Mouse (Mus musculus) right cerebral cortex, postnatal 36 days (tissue): ENCODE measurements around the gene Lrrfip1.

Experiments
- DNase-seq, 2 experiments: peaks; one replicate each; pipeline ENCODE4 v3.0.0; 2022; ENCODE audit warnings: low spot score in 2 of 2, mixed read lengths in 1 of 2

Gene Lrrfip1

GRCm38 (mm10) chr1:91085686-91086085 lies 87.1 kb downstream of the Lrrfip1 start:
- no peak for DNase-seq

DNA sequence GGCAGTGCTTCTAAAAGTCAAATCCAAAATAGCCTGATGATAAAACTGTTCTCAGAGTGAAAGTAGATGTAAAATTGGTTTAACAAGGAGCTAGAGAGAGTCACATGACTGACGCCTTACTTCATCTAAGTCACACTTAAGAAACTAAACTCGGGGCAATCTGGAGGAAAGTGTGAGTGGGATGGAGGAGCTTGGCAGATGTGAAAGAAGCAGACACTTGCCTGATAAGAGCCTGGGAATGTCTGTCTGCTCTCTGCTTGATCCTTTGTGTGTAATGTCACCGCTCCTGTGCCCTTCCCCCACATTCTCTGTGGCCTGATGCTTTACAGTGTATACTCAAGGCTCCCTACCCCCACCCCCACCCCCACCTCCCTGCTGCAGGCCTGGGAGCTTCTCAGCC lies 87.8 kb downstream of the Lrrfip1 start:
- DNase-seq = peak; percentile 29 to 63

- no peak for DNase-seq
Observed at GRCm38 (mm10) chr1:91086748-91087147, 88.2 kb downstream of the Lrrfip1 start.

GRCm38 (mm10) chr1:91088027-91088426 lies 89.5 kb downstream of the Lrrfip1 start:
- no peak for DNase-seq

GRCm38 (mm10) chr1:91088941-91089340 lies 90.4 kb downstream of the Lrrfip1 start:
- no peak for DNase-seq

DNA sequence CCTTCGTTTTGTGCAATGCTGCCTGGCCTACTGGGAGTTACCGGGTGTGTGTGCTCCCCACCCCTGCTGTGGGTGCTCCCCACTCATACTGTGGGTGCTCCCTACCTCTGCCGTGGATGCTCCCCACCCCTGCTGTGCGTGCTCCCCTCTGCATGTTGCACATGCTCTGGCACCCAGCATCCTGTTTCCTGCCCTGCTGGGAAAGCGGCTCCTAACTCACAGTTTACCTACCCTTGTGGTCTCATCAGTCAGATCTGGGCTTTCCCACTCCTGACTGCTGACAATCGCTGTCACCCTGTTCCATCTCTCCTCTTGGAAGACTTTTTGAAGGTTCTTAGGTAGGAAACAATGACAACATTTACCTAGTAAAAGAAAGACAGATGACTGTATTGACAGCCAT lies 91.9 kb downstream of the Lrrfip1 start:
- DNase-seq = no peak

GRCm38 (mm10) chr1:91092451-91092850 lies 93.9 kb downstream of the Lrrfip1 start:
- DNase-seq = no peak

DNA sequence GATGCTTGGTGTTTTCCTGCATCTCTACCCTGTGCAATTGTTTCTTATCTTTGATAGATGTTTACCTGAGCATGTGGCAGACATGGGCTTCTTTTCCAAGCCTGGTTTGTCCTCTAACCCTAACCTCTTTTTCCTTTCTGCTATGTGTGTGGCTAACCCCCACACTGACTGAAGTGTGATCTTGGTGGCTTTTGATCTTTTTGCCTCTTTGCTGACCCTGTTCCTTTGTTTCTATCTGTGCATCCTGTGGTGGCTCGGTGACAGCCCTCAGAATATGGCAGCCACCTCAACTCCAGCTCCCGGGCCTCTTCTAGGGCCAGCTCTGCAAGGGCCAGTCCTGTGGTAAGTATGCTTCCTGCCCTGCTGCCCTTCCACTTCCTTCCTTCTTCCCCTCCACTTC lies 94.8 kb downstream of the Lrrfip1 start:
- DNase-seq = no peak

DNA sequence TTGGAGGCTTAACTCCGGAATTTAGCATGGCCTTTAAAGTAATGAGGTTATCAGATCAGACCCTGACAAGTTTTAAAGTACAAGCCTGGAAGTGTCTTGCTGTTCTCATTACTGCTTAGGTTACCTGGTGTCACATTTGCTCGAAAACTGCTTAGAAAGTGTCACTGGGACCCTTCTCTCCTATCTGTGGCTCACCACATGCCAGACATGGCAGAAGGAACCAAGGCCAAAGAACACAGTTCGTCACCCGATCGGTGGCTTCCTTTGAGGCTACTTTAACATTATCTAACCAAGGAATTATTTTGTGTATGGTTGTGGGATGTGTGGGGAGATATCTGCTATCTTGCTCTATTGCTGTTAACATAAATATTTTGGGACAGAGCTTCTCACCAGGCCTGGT lies 95.5 kb downstream of the Lrrfip1 start:
- DNase-seq = no peak

DNA sequence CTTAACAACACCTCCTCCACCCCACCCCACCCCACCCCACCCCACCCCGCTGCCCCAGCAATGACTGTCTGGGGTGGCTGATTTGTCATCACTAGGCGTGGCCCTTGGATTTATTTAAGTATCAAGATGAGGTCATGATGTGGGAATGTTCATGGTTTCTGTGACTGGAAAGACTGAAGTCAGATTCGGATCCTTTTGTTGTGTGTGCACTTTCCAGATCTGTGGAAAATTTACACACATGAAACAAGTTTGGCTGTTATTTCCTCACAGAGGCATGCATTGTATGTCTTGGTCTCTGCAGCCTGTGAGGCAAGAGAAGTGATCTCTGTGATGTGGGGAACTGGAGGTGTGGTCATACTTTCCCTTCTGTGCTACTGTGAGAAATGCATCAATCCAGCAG lies 96.7 kb downstream of the Lrrfip1 start:
- no peak for DNase-seq

DNA sequence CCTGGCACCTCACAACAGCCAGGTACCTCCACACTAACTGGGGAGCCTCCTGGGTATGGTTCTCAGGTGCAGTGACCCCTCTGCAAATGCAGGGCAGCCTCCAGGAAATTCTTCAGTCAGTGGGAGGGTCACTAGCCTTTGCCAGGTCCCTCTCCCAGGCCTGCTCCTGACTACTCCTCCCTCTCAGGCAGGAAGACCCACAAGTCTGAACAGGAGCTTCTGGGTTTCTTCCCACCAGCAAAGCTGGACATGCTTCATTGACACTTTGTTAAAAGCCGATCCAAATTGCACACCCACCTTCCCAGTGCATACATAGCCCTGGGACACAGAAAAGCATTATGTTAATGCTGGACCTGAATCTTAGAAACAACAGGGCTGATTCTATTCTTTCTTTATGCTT lies 97.3 kb downstream of the Lrrfip1 start:
- no peak for DNase-seq

- no peak for DNase-seq
Observed at GRCm38 (mm10) chr1:91096490-91096889, 98.0 kb downstream of the Lrrfip1 start.

DNA sequence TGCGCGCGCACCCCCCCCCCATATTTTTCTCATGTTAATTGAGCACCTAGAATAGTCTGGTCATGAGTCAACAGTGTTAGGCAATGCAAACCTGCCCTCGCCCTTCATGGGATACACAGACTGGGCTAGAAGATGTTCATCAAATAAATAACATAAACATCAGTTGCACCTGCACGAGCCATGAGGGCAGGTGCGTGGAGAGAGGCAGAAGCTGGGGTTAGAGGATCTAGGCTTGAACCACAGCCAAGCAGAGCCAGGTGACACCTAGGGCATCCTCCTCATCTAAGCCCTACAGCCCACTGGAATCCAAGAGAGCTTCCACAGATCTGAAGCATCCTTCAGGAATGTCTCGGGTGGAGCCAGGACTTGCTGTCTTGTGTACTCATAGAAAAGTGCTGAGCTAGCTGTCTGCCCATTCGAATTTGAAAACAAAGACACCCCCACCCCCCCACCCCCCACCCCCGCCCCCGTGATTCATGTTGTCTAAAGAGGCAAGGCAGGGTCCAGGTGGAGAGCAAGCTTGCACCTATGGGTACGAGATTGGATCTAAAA lies 98.8 kb downstream of the Lrrfip1 start:
- DNase-seq = no peak

DNA sequence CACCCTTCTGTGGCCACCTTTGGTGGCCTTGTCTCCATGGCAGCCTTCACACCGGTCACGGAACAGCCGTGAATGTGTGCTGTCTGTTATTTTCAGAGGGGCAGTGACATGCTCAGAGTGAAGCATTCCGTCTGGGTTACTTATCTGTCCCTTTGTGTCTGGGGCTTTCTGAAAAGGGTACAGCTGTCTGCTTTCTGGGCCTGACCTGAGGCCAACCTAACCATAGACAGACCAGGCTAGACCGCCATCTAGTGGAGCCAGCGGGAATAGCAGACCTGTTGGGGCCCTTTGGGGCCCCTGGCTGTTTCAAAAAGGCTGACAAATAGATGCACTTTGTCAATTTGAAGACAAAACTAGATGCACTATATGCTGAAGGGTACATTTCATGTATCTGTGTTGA lies 100.3 kb downstream of the Lrrfip1 start:
- peak; percentile 28 to 30 for DNase-seq

DNA sequence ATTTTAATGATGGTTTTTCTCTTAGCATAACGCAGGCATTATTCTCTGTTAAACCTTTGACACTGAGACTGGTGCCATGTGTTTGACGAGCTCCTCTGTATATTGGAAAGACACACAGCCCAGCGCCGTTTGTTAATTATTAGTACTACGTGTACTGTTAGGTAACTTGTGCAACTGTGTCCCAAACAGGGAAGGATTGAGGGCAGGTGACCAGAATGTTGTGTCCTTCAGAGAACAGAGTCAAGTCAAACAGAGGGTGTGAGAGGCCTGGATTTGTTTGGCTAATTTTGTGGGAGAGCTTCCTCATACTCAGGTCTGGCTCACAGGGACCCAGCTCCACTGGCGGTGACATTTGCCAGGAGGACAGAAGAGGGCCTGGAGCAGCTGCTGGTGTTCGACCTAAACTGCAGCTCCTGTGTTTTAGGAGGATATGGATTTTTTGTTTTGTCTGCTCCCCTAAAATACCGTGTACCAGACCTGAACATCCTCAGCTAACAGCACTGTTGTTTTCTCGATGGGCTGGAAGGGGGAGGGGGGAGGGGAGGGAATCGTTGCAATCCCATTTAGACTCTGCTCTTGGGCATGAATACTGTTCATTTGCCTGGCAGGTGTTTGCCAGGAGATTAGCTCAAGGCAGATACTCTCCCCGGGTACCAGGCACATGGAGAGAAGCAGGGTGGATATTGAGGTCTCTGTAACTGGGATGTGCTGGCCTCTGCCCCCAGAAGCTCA lies 103.3 kb downstream of the Lrrfip1 start:
- DNase-seq = no peak

DNA sequence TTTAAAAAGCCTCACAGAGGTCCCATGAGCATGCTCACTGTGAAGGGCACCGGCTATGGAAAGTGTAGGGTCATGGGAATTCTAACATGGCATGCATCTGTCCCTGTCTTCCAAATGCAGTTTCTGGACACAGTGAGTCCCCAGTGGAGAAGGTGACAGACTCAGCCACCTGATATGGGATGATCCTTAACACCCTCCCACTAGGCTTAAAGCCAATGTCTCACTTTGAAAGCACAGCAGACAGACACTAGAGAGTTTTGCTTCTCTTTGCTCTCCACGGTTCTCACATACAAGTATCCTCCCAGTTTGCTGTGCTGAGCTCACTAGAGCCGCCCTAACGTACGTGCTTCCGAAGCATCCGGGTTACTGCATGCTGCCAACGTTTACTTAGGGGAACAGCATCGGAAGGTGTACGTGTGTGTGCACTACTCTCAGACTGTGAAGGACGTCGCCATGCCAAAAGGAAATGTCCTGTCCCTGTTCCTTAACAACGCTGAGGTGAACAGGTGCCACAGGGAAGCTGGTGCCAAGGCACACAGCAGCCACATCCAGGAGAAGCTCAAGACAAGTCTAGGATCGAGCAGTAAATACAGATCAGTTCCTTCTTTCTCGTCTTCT lies 104.9 kb downstream of the Lrrfip1 start:
- DNase-seq = no peak

DNA sequence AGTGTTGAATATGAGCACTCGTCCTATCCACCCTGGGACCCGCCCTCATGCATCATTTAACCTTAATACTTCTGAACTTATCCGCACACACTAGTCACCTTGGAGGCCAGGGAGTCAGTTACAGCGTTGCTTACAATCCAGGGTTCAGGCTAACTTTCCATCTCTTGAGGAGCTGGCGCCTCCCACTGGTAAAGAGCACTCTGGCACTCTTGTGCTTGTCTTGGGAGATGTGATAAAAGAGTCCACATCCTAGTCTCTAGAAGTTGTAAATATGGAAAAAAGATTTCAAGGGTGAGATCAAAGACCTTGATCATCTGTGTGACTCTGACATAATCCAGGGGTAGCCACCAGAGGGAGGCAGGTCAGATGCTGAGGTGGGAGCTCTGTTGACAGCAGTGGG lies 109.0 kb downstream of the Lrrfip1 start:
- DNase-seq = no peak

DNA sequence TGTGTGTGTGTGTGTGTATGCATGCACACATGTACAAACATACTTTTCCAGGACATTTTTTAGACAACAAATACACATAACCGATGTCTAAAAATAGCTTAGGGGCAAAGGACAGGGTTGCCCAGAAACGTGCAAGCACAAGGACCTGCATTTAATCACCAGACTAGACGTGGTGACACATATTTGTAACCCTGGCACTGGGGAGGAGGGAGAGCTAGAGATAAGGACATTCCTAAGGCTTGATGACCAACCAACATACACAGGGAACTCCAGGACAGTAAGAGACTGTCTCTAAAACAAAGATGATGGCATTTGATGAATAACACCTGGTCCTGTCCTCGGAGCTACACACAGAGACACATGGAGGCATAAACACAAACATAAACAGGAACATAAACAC lies 110.8 kb downstream of the Lrrfip1 start:
- no peak for DNase-seq

GRCm38 (mm10) chr1:91112171-91112570 lies 113.6 kb downstream of the Lrrfip1 start:
- no peak for DNase-seq

DNA sequence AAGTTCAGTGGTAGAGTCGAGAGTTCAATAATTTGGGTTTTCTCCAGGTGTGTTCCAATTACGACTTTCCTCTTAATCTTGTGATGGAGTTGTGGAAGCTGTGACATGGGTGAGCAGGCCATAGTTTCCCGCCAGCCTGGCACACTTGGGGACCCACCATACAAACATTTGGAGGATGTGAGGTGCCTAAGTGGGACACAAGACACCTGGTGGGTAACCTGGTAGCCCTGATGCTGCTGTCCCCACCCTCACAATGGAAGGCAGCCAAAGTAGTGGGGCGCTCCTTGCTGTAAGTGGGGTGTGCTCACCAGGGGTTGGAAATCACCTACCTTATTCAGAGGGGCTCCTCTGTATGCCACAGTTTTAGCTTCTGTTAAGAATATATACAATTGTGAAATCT lies 114.1 kb downstream of the Lrrfip1 start:
- no peak for DNase-seq

- DNase-seq = no peak
Observed at GRCm38 (mm10) chr1:91122121-91122520, 123.6 kb downstream of the Lrrfip1 start.

DNA sequence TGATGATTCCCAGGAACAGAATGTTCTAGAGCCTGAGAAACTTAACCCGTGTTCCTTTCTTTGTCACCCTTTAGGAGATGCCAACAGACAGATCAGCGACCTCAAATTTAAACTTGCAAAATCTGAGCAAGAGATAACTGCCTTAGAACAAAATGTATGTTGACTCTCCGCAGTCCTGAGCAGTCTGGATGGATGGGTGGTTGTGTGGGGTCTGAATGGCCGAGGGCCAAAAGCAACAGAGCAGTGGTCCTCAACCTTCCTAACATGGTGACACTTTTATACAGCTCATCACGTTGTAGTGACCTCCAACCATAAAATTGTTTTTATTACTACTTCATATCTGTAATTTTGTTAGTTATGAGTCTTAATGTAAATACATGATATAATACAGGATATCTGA lies 124.5 kb downstream of the Lrrfip1 start:
- DNase-seq = no peak

DNA sequence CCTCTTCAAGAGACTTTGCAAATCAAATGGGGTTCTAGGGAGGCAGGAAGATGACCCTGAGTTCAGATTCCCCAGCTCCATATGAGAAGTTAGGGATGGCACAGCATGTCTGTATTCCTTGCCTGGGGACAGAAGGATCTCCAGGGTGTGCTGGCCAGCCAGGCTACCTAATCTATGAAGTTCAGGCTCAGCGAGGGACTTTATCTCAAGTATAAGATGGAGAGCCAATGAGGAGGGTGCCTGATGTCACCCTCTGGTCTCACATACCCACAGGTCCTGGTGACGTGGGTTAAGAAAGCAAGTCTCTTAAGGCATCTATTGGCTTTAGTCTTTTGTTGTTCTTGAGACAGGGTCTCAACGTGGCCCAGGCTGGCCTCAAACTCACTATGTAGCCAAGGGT lies 124.9 kb downstream of the Lrrfip1 start:
- no peak for DNase-seq
